Mouse (Mus musculus): ENCODE data around the gene Apob.
"Not testable (repeated sequence)": the region's sequence is repeated elsewhere in the genome, so short reads cannot be mapped to it uniquely, and the experiment has no call there.

Apob gene

GRCm38 (mm10) chr12:7977466-7978189 is at the start of gene Apob:
Gene Apob (plus strand): TSS chr12:7977648.
- no peak for DNase-seq

GRCm38 (mm10) chr12:7932405-7932920 is 45.0 kb upstream of the Apob start:
- no peak for DNase-seq

- no peak for DNase-seq
Measured at GRCm38 (mm10) chr12:7950098-7950745, 27.2 kb upstream of the Apob start.

- DNase-seq, result no peak
Measured at GRCm38 (mm10) chr12:7958851-7959250, 18.6 kb upstream of the Apob start.

- DNase-seq, result no peak
Measured at GRCm38 (mm10) chr12:7959310-7959918, 18.0 kb upstream of the Apob start.

- no peak for DNase-seq
Measured at GRCm38 (mm10) chr12:7962314-7962927, 15.0 kb upstream of the Apob start.

- no peak for DNase-seq
Measured at GRCm38 (mm10) chr12:7967221-7967620, 10.2 kb upstream of the Apob start.

GRCm38 (mm10) chr12:7970301-7970700 is 7.1 kb upstream of the Apob start:
- no peak for DNase-seq

GRCm38 (mm10) chr12:7970817-7971216 is 6.6 kb upstream of the Apob start:
- no peak for DNase-seq

- DNase-seq, result no peak
Measured at GRCm38 (mm10) chr12:7971736-7972135, 5.7 kb upstream of the Apob start.

GRCm38 (mm10) chr12:7973773-7974322 is 3.6 kb upstream of the Apob start:
- DNase-seq, result no peak

- peak; percentile 73 for DNase-seq
Measured at GRCm38 (mm10) chr12:7978190-7978884, 889 bp downstream of the Apob start.

GRCm38 (mm10) chr12:7984411-7984810 is 7.0 kb downstream of the Apob start:
- no peak for DNase-seq

GRCm38 (mm10) chr12:7990804-7991203 is 13.4 kb downstream of the Apob start:
- peak; percentile 69 for DNase-seq

GRCm38 (mm10) chr12:7991570-7991969 is 14.1 kb downstream of the Apob start:
- DNase-seq, result no peak

- DNase-seq, result no peak
Measured at GRCm38 (mm10) chr12:8020931-8021330, 43.5 kb downstream of the Apob start.

GRCm38 (mm10) chr12:8029520-8029919 is 52.1 kb downstream of the Apob start:
- DNase-seq, result no peak

GRCm38 (mm10) chr12:8030057-8030456 is 52.6 kb downstream of the Apob start:
- no peak for DNase-seq

GRCm38 (mm10) chr12:8031169-8031568 is 53.7 kb downstream of the Apob start:
- DNase-seq, result not testable (repeated sequence)

GRCm38 (mm10) chr12:8031595-8032358 is 54.3 kb downstream of the Apob start:
- DNase-seq, result no peak

- no peak for DNase-seq
Measured at GRCm38 (mm10) chr12:8032359-8032755, 54.9 kb downstream of the Apob start.
